Mouse (Mus musculus): Measurements from ENCODE around the gene Dnmt1. TPM values are rescaled to one million over a fixed set of nuclear protein-coding genes. Genes with fewer than 3 reads are reported as not detected.

The Dnmt1 gene
- polyA plus RNA-seq, 2 experiments: 43.1 to 55.9 TPM

DNA sequence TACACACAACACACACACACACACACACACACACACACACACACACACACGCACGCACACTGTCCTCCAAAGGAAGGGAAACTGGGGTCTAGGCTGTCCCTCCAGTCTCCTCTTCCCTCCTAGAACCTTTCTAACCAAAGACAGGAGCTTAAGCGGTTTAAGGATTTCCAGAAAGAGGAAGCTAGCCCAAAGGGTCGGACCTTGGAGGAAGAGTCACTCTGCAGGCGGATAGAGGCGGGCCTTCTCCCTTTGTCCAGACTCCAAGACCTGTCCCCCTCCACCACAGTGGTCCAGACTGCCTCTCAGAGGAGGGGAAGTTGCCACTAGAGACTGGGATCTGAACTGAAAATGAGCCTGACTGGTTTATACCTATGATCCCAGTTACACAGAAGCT is 14.0 kb upstream of the Dnmt1 start:
- no peak overlapping the region for H3K9ac ChIP-seq (replicated peaks)

DNA sequence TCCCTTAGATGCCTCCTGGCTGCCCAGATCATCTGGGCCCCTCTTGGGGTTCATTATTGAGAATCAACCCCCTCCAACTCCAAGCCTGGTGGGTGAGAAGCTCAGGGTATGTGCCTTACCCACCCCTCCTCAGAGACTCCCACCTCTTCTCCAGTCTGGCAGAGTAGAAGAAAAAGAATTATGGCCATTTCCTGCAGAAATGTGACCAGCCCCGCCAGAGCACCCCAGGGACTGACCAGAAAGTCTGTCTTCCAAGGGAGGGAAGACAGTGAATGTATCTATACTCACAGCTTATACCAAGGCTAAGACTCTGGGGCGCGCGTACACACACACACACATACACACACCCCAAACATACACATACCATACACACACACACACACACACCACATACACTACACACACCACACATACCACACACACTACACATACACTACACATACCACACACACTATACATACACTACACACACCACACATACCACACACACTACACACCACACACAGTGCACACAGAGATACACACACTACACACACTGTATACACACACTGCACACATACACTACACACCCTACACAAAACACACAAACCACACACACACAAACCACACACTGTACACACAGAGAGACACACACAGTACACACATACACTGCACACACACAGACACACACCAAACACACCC is 13.5 kb upstream of the Dnmt1 start:
- no peak overlapping the region for H3K4me3 ChIP-seq (ENCODE audit: insufficient read depth in 1 of 2, low read depth in 2 of 2, low read length in 2 of 2)
- no peak for ATAC-seq (ENCODE audit: insufficient read depth)
- H3K4me2 ChIP-seq (ENCODE audit: low read depth): peak overlapping the region; percentile 6; the same call in 1 of the 2 replicates
- H3K27me3 ChIP-seq (ENCODE audit: control insufficient read depth, insufficient read depth, low read length): no peaks in the 10 kb centered on the region
- no peak for DNase-seq (ENCODE audit: low read depth in 3 of 3, low spot score in 3 of 3)
- no peaks in the 10 kb centered on the region for H3K9me3 ChIP-seq (ENCODE audit: control insufficient read depth, low read length)
- 69% methylated on average over 4 of the region's 4 CpGs for WGBS (ENCODE audit: insufficient replicate concordance)
- no peak overlapping the region for H3K9ac ChIP-seq (replicated peaks)
- no peak overlapping the region for H3K27ac ChIP-seq
- H3K4me1 ChIP-seq (replicated peaks; ENCODE audit: control insufficient read depth in 2 of 2, insufficient read depth in 2 of 2, low read length in 1 of 2): peaks cover 3 to 20% of the 10 kb centered on the region in 2 experiments
- H3K36me3 ChIP-seq (replicated peaks; ENCODE audit: control insufficient read depth, insufficient read depth, low read depth): no peaks in the 10 kb centered on the region
- TF ChIP-seq CTCF (IDR thresholded peaks at IDR 0.05; ENCODE audit: low read depth): no peak

More for the DNA sequence above, 14.0 kb upstream of the Dnmt1 start:
- ATAC-seq (ENCODE audit: insufficient read depth) (no peak), DNase-seq (ENCODE audit: low read depth in 3 of 3, low spot score in 3 of 3) (no peak)
- Histone ChIP-seq H3K36me3 (replicated peaks; ENCODE audit: control insufficient read depth, insufficient read depth, low read depth) (no peaks in the 10 kb centered on the region), H3K4me2 (ENCODE audit: low read depth) (peak overlapping the region; percentile 6; the same call in 1 of the 2 replicates), H3K4me3 (ENCODE audit: insufficient read depth in 1 of 2, low read depth in 2 of 2, low read length in 2 of 2) (no peak overlapping the region), H3K27ac (no peak overlapping the region), H3K4me1 (replicated peaks; ENCODE audit: control insufficient read depth in 2 of 2, insufficient read depth in 2 of 2, low read length in 1 of 2) (peaks cover 3 to 21% of the 10 kb centered on the region in 2 experiments), H3K9me3 (ENCODE audit: control insufficient read depth, low read length) (no peaks in the 10 kb centered on the region), H3K27me3 (ENCODE audit: control insufficient read depth, insufficient read depth, low read length) (no peaks in the 10 kb centered on the region)
- 31% methylated on average over 6 of the region's 6 CpGs for WGBS (ENCODE audit: insufficient replicate concordance)
- TF ChIP-seq EP300 (IDR thresholded peaks at IDR 0.05; ENCODE audit: low read depth): no peak
- no peak for TF ChIP-seq CTCF (IDR thresholded peaks at IDR 0.05; ENCODE audit: low read depth)

DNA sequence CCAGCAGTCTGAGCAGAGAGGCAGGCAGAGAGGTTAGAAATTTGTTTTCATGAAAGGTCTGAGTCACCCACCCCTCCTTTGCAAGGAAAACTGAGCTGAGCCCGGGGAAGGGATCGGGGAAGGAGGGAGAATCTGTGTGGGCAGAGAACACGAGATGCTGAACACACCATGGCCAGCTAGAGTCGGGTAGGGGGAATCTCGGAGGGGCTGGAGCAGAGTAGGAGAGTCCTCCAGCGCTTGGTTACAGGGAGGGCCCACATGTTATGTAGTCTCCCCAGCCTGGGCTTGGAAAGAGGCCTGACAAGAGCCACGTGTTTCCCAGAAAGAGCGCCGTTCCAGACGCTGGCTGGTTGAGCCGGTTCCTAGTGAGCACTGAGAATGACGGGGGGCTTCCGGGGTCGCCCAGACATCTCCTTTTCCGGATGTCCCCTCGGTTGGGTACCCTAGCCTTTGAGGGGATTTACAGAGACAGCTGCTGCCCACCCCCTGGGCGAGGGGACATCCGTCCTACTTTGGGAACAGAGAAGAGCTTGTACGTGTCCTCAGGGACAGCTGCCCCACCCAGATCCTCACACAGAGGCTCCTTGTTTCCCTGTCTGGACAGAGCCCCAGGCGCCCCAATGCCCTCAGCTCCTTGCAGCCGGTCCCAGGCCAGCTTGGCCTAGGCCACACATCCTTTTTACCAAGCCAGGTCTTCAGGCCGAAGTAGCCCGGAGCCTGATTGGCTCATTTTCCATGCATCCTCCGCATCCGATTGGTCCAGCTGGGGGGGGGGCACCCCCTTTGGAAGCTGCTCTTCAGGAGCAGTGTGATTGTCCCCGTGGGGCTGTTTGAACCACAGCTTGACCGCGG is 12.7 kb upstream of the Dnmt1 start:
- Histone ChIP-seq H3K4me3 (ENCODE audit: insufficient read depth in 1 of 2, low read depth in 2 of 2, low read length in 2 of 2) (no peak overlapping the region), H3K36me3 (replicated peaks; ENCODE audit: control insufficient read depth, insufficient read depth, low read depth) (no peaks in the 10 kb centered on the region), H3K9ac (replicated peaks) (no peak overlapping the region), H3K27ac (no peak overlapping the region), H3K27me3 (ENCODE audit: control insufficient read depth, insufficient read depth, low read length) (no peaks in the 10 kb centered on the region), H3K4me1 (replicated peaks; ENCODE audit: control insufficient read depth in 2 of 2, insufficient read depth in 2 of 2, low read length in 1 of 2) (peaks cover 3 to 19% of the 10 kb centered on the region in 2 experiments), H3K4me2 (ENCODE audit: low read depth) (no peak overlapping the region), H3K9me3 (ENCODE audit: control insufficient read depth, low read length) (no peaks in the 10 kb centered on the region)
- 63% methylated on average over 28 of the region's 28 CpGs for WGBS (ENCODE audit: insufficient replicate concordance)
- TF ChIP-seq EP300 (IDR thresholded peaks at IDR 0.05; ENCODE audit: low read depth): no peak
- TF ChIP-seq CTCF (IDR thresholded peaks at IDR 0.05; ENCODE audit: low read depth): no peak
- DNase-seq (ENCODE audit: low read depth in 3 of 3, low spot score in 3 of 3) (no peak), ATAC-seq (ENCODE audit: insufficient read depth) (no peak)

DNA sequence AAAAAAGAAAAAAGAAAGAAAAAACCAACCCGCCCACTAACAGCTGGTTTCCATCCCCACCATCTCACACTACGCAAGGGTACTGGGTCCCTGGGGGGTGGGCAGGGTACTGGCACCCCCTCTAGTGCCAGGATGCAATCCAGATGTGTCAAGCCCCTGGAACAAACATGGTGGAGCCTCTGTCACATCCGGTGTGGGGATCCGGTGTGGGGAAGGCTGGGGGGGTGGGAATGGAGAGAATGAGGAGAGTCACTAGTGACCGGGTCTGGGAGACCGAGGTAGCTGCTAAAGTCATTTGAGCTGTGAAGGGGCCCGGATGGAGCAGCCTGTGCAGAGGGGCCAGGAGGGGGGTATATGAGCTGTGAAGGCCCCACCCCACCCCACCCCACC is 12.1 kb upstream of the Dnmt1 start:
- Histone ChIP-seq H3K27ac (no peak overlapping the region), H3K4me2 (ENCODE audit: low read depth) (no peak overlapping the region), H3K9me3 (ENCODE audit: control insufficient read depth, low read length) (no peaks in the 10 kb centered on the region), H3K9ac (replicated peaks) (no peak overlapping the region), H3K4me1 (replicated peaks; ENCODE audit: control insufficient read depth in 2 of 2, insufficient read depth in 2 of 2, low read length in 1 of 2) (peaks cover 3 to 15% of the 10 kb centered on the region in 2 experiments), H3K27me3 (ENCODE audit: control insufficient read depth, insufficient read depth, low read length) (no peaks in the 10 kb centered on the region), H3K4me3 (ENCODE audit: insufficient read depth in 1 of 2, low read depth in 2 of 2, low read length in 2 of 2) (no peak overlapping the region), H3K36me3 (replicated peaks; ENCODE audit: control insufficient read depth, insufficient read depth, low read depth) (no peaks in the 10 kb centered on the region)
- TF ChIP-seq EP300 (IDR thresholded peaks at IDR 0.05; ENCODE audit: low read depth) (no peak), CTCF (IDR thresholded peaks at IDR 0.05; ENCODE audit: low read depth) (no peak)
- DNase-seq (ENCODE audit: low read depth in 3 of 3, low spot score in 3 of 3) (no peak), ATAC-seq (ENCODE audit: insufficient read depth) (no peak)
- 72% methylated on average over 7 of the region's 7 CpGs for WGBS (ENCODE audit: insufficient replicate concordance)

DNA sequence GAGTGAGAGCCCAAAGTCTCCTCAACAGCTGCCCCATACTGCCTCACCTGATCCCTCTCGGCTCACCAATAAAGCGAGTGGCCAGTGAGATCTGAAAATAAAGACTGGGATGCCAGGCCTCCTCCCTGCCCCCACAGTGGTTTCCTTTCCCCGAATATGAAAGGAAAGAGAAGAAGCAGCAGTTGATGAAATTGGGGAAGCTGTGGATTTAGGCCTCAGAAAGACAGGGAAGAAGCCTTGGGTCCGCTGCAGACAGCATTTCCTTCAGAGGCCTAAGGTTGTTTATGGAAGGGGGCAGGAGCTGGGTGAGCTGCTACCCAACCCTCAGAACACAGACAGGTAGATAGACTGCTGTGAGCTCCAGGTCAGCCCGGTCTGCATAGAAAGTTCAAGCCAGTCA is 7.1 kb upstream of the Dnmt1 start:
- no peaks in the 10 kb centered on the region for H3K27me3 ChIP-seq (ENCODE audit: control insufficient read depth, insufficient read depth, low read length)
- peaks cover 3 to 14% of the 10 kb centered on the region in 2 experiments for H3K4me1 ChIP-seq (replicated peaks; ENCODE audit: control insufficient read depth in 2 of 2, insufficient read depth in 2 of 2, low read length in 1 of 2)
- ATAC-seq (ENCODE audit: insufficient read depth) (no peak), DNase-seq (ENCODE audit: low read depth in 3 of 3, low spot score in 3 of 3) (no peak)
- H3K4me3 ChIP-seq (ENCODE audit: insufficient read depth in 1 of 2, low read depth in 2 of 2, low read length in 2 of 2): no peak overlapping the region
- 38% methylated on average over 5 of the region's 5 CpGs for WGBS (ENCODE audit: insufficient replicate concordance)
- H3K9ac ChIP-seq (replicated peaks): no peak overlapping the region
- no peak overlapping the region for H3K4me2 ChIP-seq (ENCODE audit: low read depth)
- no peaks in the 10 kb centered on the region for H3K9me3 ChIP-seq (ENCODE audit: control insufficient read depth, low read length)
- H3K27ac ChIP-seq: no peak overlapping the region
- no peaks in the 10 kb centered on the region for H3K36me3 ChIP-seq (replicated peaks; ENCODE audit: control insufficient read depth, insufficient read depth, low read depth)
- TF ChIP-seq EP300 (IDR thresholded peaks at IDR 0.05; ENCODE audit: low read depth): no peak
- no peak for TF ChIP-seq CTCF (IDR thresholded peaks at IDR 0.05; ENCODE audit: low read depth)
